Mouse (Mus musculus): ENCODE data around the gene Smpd4. TPM values are rescaled to one million over a fixed set of nuclear protein-coding genes. Genes with fewer than 3 reads are reported as not detected.

Smpd4 gene
- total and polyA plus RNA-seq, 3 experiments = 38.6 to 97.1 (median 55.5) TPM

- Histone ChIP-seq H3K4me1 (ENCODE audit: control insufficient read depth in 1 of 2, insufficient read depth in 2 of 2) (no peaks in the 10 kb centered on the region), H3K79me2 (replicated peaks; ENCODE audit: control insufficient read depth, extremely low read depth, insufficient read depth, poor library complexity, severe bottlenecking) (no peaks in the 10 kb centered on the region), H3K27me3 (replicated peaks) (peaks cover 35% of the 10 kb centered on the region), H3K36me3 (replicated peaks in 1 of 2; ENCODE audit: control insufficient read depth in 1 of 2, insufficient read depth in 1 of 2, low read length in 1 of 2) (no peaks in the 10 kb centered on the region), H3K9me3 (replicated peaks; ENCODE audit: low read length) (peaks cover 4% of the 10 kb centered on the region), H3K9ac (ENCODE audit: insufficient read depth, low read depth) (no peak within 1 kb of the TSS), H3K4me2 (ENCODE audit: insufficient read depth, low read depth, poor library complexity, severe bottlenecking) (no peak within 1 kb of the TSS), H3K4me3 (replicated peaks in 1 of 3; ENCODE audit: low read depth in 2 of 3, low read length in 2 of 3, poor library complexity in 1 of 3) (no peak within 1 kb of the TSS), H3K27ac (ENCODE audit: insufficient read depth, low read depth) (no peak within 1 kb of the TSS)
- in situ Hi-C loops (cut with MboI; ENCODE audit: low pct_ligation_motif_present, low pct_unique_long_range_greater_than_20kb, low sequenced_read_pairs) = no loop called here
- TF ChIP-seq RCOR1 (conservative IDR thresholded peaks at IDR 0.05; ENCODE audit: low read depth, low read length) (no peak), UBTF (IDR thresholded peaks at IDR 0.05; ENCODE audit: low read depth, low read length) (no peak), CTCF (conservative IDR thresholded peaks at IDR 0.05 in 1 of 2, IDR thresholded peaks at IDR 0.05 in 1 of 2; ENCODE audit: low read depth in 2 of 2, low read length in 2 of 2) (peak; percentile 76 to 95), GABPA (IDR thresholded peaks at IDR 0.05; ENCODE audit: insufficient replicate concordance, low read depth, low read length) (no peak), RAD21 (IDR thresholded peaks at IDR 0.05; ENCODE audit: low read depth, low read length) (peak; percentile 70), BHLHE40 (IDR thresholded peaks at IDR 0.05; ENCODE audit: low read depth, low read length) (peak; percentile 43; the same call in 1 of the 2 replicates), TBP (conservative IDR thresholded peaks at IDR 0.05; ENCODE audit: low read depth, low read length) (no peak), MAX (IDR thresholded peaks at IDR 0.05; ENCODE audit: low read length) (peak; percentile 58), SMC3 (IDR thresholded peaks at IDR 0.05; ENCODE audit: low read depth, low read length) (peak; percentile 59), E2F4 (IDR thresholded peaks at IDR 0.05; ENCODE audit: insufficient replicate concordance, low read depth, low read length) (no peak), TCF12 (IDR thresholded peaks at IDR 0.05; ENCODE audit: low read depth, low read length) (no peak)
- dilution Hi-C loops (cut with MboI; ENCODE audit: extremely low pct_ligation_motif_present, extremely low pct_unique_long_range_greater_than_20kb, low sequenced_read_pairs) = no loop called here
- peak; percentile 48 for DNase-seq (ENCODE audit: extremely low read depth)
These were observed 36.1 kb upstream of the Smpd4 start, which contains the start of gene Slc7a4 for GRCm38 (mm10) chr16:17583064-17583463. Gene Slc7a4, minus strand, starts transcription at chr16:17583214.

- Histone ChIP-seq H3K9ac (ENCODE audit: insufficient read depth, low read depth) (no peak overlapping the region), H3K4me2 (ENCODE audit: insufficient read depth, low read depth, poor library complexity, severe bottlenecking) (no peak overlapping the region), H3K9me3 (replicated peaks; ENCODE audit: low read length) (peaks cover 16% of the 10 kb centered on the region), H3K4me3 (replicated peaks in 1 of 3; ENCODE audit: low read depth in 2 of 3, low read length in 2 of 3, poor library complexity in 1 of 3) (no peak overlapping the region), H3K27ac (ENCODE audit: insufficient read depth, low read depth) (no peak overlapping the region), H3K36me3 (replicated peaks in 1 of 2; ENCODE audit: control insufficient read depth in 1 of 2, insufficient read depth in 1 of 2, low read length in 1 of 2) (no peaks in the 10 kb centered on the region), H3K27me3 (replicated peaks) (peaks cover 29% of the 10 kb centered on the region), H3K79me2 (replicated peaks; ENCODE audit: control insufficient read depth, extremely low read depth, insufficient read depth, poor library complexity, severe bottlenecking) (no peaks in the 10 kb centered on the region), H3K4me1 (ENCODE audit: control insufficient read depth in 1 of 2, insufficient read depth in 2 of 2) (no peaks in the 10 kb centered on the region)
- in situ Hi-C loops (cut with MboI; ENCODE audit: low pct_ligation_motif_present, low pct_unique_long_range_greater_than_20kb, low sequenced_read_pairs) (no loop called here), dilution Hi-C loops (cut with MboI; ENCODE audit: extremely low pct_ligation_motif_present, extremely low pct_unique_long_range_greater_than_20kb, low sequenced_read_pairs) (no loop called here)
- DNase-seq (ENCODE audit: extremely low read depth) = no peak
- TF ChIP-seq GABPA (IDR thresholded peaks at IDR 0.05; ENCODE audit: insufficient replicate concordance, low read depth, low read length) (no peak), ZKSCAN1 (IDR thresholded peaks at IDR 0.05; ENCODE audit: borderline replicate concordance, low read depth, low read length) (no peak), MEF2A (IDR thresholded peaks at IDR 0.05; ENCODE audit: borderline replicate concordance, low read depth, low read length) (no peak), POLR2A (IDR thresholded peaks at IDR 0.05; ENCODE audit: low read depth, low read length) (no peak), MYC (IDR thresholded peaks at IDR 0.05; ENCODE audit: low read depth, low read length) (no peak), NRF1 (IDR thresholded peaks at IDR 0.05; ENCODE audit: low read depth, low read length) (no peak), E2F4 (IDR thresholded peaks at IDR 0.05; ENCODE audit: insufficient replicate concordance, low read depth, low read length) (no peak), CHD2 (IDR thresholded peaks at IDR 0.05; ENCODE audit: low read length) (no peak), ELF1 (IDR thresholded peaks at IDR 0.05; ENCODE audit: low read depth, low read length) (no peak), MAZ (IDR thresholded peaks at IDR 0.05; ENCODE audit: low read depth, low read length) (no peak), ZC3H11A (IDR thresholded peaks at IDR 0.05; ENCODE audit: low read depth, low read length) (no peak), PAX5 (IDR thresholded peaks at IDR 0.05; ENCODE audit: low read length) (no peak), MXI1 (IDR thresholded peaks at IDR 0.05; ENCODE audit: low read depth, low read length) (no peak), TCF12 (IDR thresholded peaks at IDR 0.05; ENCODE audit: low read depth, low read length) (no peak), KAT2A (IDR thresholded peaks at IDR 0.05; ENCODE audit: insufficient replicate concordance, low read length) (no peak), BHLHE40 (IDR thresholded peaks at IDR 0.05; ENCODE audit: low read depth, low read length) (no peak), RAD21 (IDR thresholded peaks at IDR 0.05; ENCODE audit: low read depth, low read length) (no peak), IRF4 (IDR thresholded peaks at IDR 0.05; ENCODE audit: low read depth, low read length) (no peak), TBP (conservative IDR thresholded peaks at IDR 0.05; ENCODE audit: low read depth, low read length) (no peak)
These were observed 34.6 kb upstream of the Smpd4 start for GRCm38 (mm10) chr16:17584555-17584954.

Measured in CH12.LX (cell line).